Comparison of ENCODE assay signal across 9 mouse cellular contexts in genomic region chr4:155094565-155094964, GRCm38 (mm10). TPM values are rescaled to one million over a fixed set of nuclear protein-coding genes. Genes with fewer than 3 reads are reported as not detected.
DNase-seq lines count a peak whose midpoint lies in the region; ATAC-seq and TF ChIP-seq lines count a peak whose summit lies in the region.
"Had no signal": no experiment of that assay in that cellular context is flagged by ENCODE, and none has a peak within 500 bp of the region (broad histone marks: within the 10 kb centered on the region; RNA-seq: fewer than 3 reads in every experiment).

No protein-coding gene starts in this region.

- H3K4me2 ChIP-seq in heart, embryonic 12.5 days: no peak overlapping the region
- H3K4me2 ChIP-seq in hindbrain, embryonic 15.5 days: no peak overlapping the region
- H3K4me2 ChIP-seq in liver, embryonic 14.5 days (ENCODE audit: low read depth): no peak overlapping the region

- peak; percentile 38 for DNase-seq in heart, adult 8-10 months (ENCODE audit: low spot score)
- peak; percentile 79 for DNase-seq in R1 (ENCODE audit: low read depth, low spot score)
- peak; percentile 72 for DNase-seq in embryo, embryonic 10.5 days (ENCODE audit: low spot score)
- peak in 1 of 3 experiments; percentile 31 for DNase-seq in liver, embryonic 14.5 days (ENCODE audit: low read depth in 3 of 3, low spot score in 3 of 3)
- peak; percentile 68 for DNase-seq in neural tube, embryonic 10.5 days (ENCODE audit: extremely low spot score, low spot score)
- peak; percentile 69 for DNase-seq in thymus, postnatal 25 days

- no peaks in the 10 kb centered on the region for H3K9me3 ChIP-seq in heart, embryonic 12.5 days (replicated peaks)
- no peaks in the 10 kb centered on the region for H3K9me3 ChIP-seq in hindbrain, embryonic 15.5 days
- H3K9me3 ChIP-seq in liver, embryonic 14.5 days (ENCODE audit: control insufficient read depth, low read length): no peaks in the 10 kb centered on the region

- H3K9ac ChIP-seq in heart, embryonic 12.5 days: no peak overlapping the region
- H3K9ac ChIP-seq in hindbrain, embryonic 15.5 days: no peak overlapping the region
- no peak overlapping the region for H3K9ac ChIP-seq in liver, embryonic 14.5 days (replicated peaks)

- H3K27me3 ChIP-seq in heart, embryonic 12.5 days (replicated peaks): no peaks in the 10 kb centered on the region
- H3K27me3 ChIP-seq in hindbrain, embryonic 15.5 days: no peaks in the 10 kb centered on the region
- H3K27me3 ChIP-seq in liver, embryonic 14.5 days (ENCODE audit: control insufficient read depth, insufficient read depth, low read length): no peaks in the 10 kb centered on the region

- H3K36me3 ChIP-seq in heart, embryonic 12.5 days: 0 out of 2 replicates have a peak, but pooled peaks cover 9% of the 10 kb centered on the region
- H3K36me3 ChIP-seq in hindbrain, embryonic 15.5 days: no peaks in the 10 kb centered on the region
- no peaks in the 10 kb centered on the region for H3K36me3 ChIP-seq in liver, embryonic 14.5 days (replicated peaks; ENCODE audit: control insufficient read depth, insufficient read depth, low read depth)

- H3K27ac ChIP-seq in heart, embryonic 12.5 days (ENCODE audit: poor library complexity, severe bottlenecking): no peak overlapping the region
- no peak overlapping the region for H3K27ac ChIP-seq in hindbrain, embryonic 15.5 days (replicated peaks)
- H3K27ac ChIP-seq in liver, embryonic 14.5 days: no peak overlapping the region

- TF ChIP-seq EP300 in liver, embryonic 14.5 days (IDR thresholded peaks at IDR 0.05; ENCODE audit: low read depth): no peak

- H3K4me3 ChIP-seq in heart, embryonic 12.5 days: no peak overlapping the region
- H3K4me3 ChIP-seq in hindbrain, embryonic 15.5 days: no peak overlapping the region
- H3K4me3 ChIP-seq in liver, embryonic 14.5 days (ENCODE audit: insufficient read depth in 1 of 2, low read depth in 2 of 2, low read length in 2 of 2): no peak overlapping the region
- H3K4me3 ChIP-seq: myocyte had no signal

- no peak for ATAC-seq in heart, embryonic 12.5 days (ENCODE audit: insufficient number of reproducible peaks, low FRiP score)
- ATAC-seq in hindbrain, embryonic 15.5 days (ENCODE audit: low FRiP score, low read depth): peak; percentile 37; the same call in 1 of the 2 replicates
- ATAC-seq in liver, embryonic 14.5 days (ENCODE audit: insufficient read depth): peak; percentile 56

- peaks cover 20% of the 10 kb centered on the region for H3K4me1 ChIP-seq in heart, embryonic 12.5 days (replicated peaks)
- peaks cover 5% of the 10 kb centered on the region; the same call in 1 of the 2 replicates for H3K4me1 ChIP-seq in hindbrain, embryonic 15.5 days (replicated peaks)
- no peaks in the 10 kb centered on the region for H3K4me1 ChIP-seq in liver, embryonic 14.5 days (replicated peaks; ENCODE audit: control insufficient read depth in 2 of 2, insufficient read depth in 2 of 2, low read length in 1 of 2)

- TF ChIP-seq CTCF in liver, embryonic 14.5 days (IDR thresholded peaks at IDR 0.05; ENCODE audit: low read depth): peak; percentile 88

- 64% methylated on average over 3 of the region's 3 CpGs for WGBS in heart, embryonic 12.5 days
- WGBS in hindbrain, embryonic 15.5 days: 75% methylated on average over 3 of the region's 3 CpGs
- 47% methylated on average over 3 of the region's 3 CpGs for WGBS in liver, embryonic 14.5 days (ENCODE audit: insufficient replicate concordance)

RNA-seq across cellular contexts. Expression of gene Morn1, which starts 8.2 kb away (rescaled TPM):
- 1 to 10 TPM in 3 of 4 experiments, under 1 TPM in 1; 0.60 to 4.4 (median 1.8) TPM for total RNA-seq in heart, adult 8-10 months (2022)
- polyA plus RNA-seq in heart, embryonic 12.5 days (2016; fragmentation: Nextera tagmentation; extraction: Ambion mirVana): 3.1 and 3.9 TPM in 2 replicates
- 8.1 and 10.0 TPM in 2 replicates for polyA plus RNA-seq in hindbrain, embryonic 15.5 days (2015; fragmentation: Nextera tagmentation; extraction: Ambion mirVana)
- polyA plus RNA-seq in liver, embryonic 14.5 days (2012; rRNA removed): 1.0 and 1.1 TPM in 2 replicates
- polyA plus RNA-seq in liver, embryonic 14.5 days (2014; fragmentation: Nextera tagmentation; extraction: Ambion mirVana): 0.85 and 1.2 TPM in 2 replicates

RNA-seq across cellular contexts. Expression of gene Rer1, which starts 8.4 kb away (rescaled TPM):
- total RNA-seq in heart, adult 8-10 months (2022): 10 to 100 TPM; 64.2 to 73.4 (median 68.4) TPM
- polyA plus RNA-seq in heart, embryonic 12.5 days (2016; fragmentation: Nextera tagmentation; extraction: Ambion mirVana): 136 and 144 TPM in 2 replicates
- polyA plus RNA-seq in hindbrain, embryonic 15.5 days (2015; fragmentation: Nextera tagmentation; extraction: Ambion mirVana): 124 and 125 TPM in 2 replicates
- 39.6 and 50.8 TPM in 2 replicates for polyA plus RNA-seq in liver, embryonic 14.5 days (2012; rRNA removed)
- 95.1 and 97.7 TPM in 2 replicates for polyA plus RNA-seq in liver, embryonic 14.5 days (2014; fragmentation: Nextera tagmentation; extraction: Ambion mirVana)

RNA-seq across cellular contexts. Expression of gene Pex10, which starts 27.7 kb away (rescaled TPM):
- total RNA-seq in heart, adult 8-10 months (2022): 10 to 100 TPM; 18.5 to 26.0 (median 22.6) TPM
- polyA plus RNA-seq in heart, embryonic 12.5 days (2016; fragmentation: Nextera tagmentation; extraction: Ambion mirVana): 15.3 and 15.9 TPM in 2 replicates
- 22.3 and 23.9 TPM in 2 replicates for polyA plus RNA-seq in hindbrain, embryonic 15.5 days (2015; fragmentation: Nextera tagmentation; extraction: Ambion mirVana)
- polyA plus RNA-seq in liver, embryonic 14.5 days (2012; rRNA removed): 6.8 and 7.1 TPM in 2 replicates
- polyA plus RNA-seq in liver, embryonic 14.5 days (2014; fragmentation: Nextera tagmentation; extraction: Ambion mirVana): 1.7 and 2.6 TPM in 2 replicates

RNA-seq across cellular contexts. Expression of gene Plch2, which starts 38.0 kb away (rescaled TPM):
- total RNA-seq in heart, adult 8-10 months (2022): under 1 TPM in 1 of 4 experiments, not detected in 3; 0.06 TPM
- 0.09 and 0.38 TPM in 2 replicates for polyA plus RNA-seq in heart, embryonic 12.5 days (2016; fragmentation: Nextera tagmentation; extraction: Ambion mirVana)
- 17.9 and 18.2 TPM in 2 replicates for polyA plus RNA-seq in hindbrain, embryonic 15.5 days (2015; fragmentation: Nextera tagmentation; extraction: Ambion mirVana)
- polyA plus RNA-seq in liver, embryonic 14.5 days (2012; rRNA removed): 0.09 and 0.12 TPM in 2 replicates
- 0.04 TPM in 1 of 2 replicates, not detected in the other for polyA plus RNA-seq in liver, embryonic 14.5 days (2014; fragmentation: Nextera tagmentation; extraction: Ambion mirVana)
